Mouse (Mus musculus): ENCODE measurements around the gene Pkn1. TPM values are rescaled to one million over a fixed set of nuclear protein-coding genes. Genes with fewer than 3 reads are reported as not detected.

Pkn1 gene
- polyA plus RNA-seq (2016; fragmentation: Nextera tagmentation; extraction: Ambion mirVana), result 37.1 and 38.0 TPM in 2 replicates

- under 1% methylated on average over 67 of the region's 85 CpGs for WGBS
- peaks cover 25% of the 10 kb centered on the region for H3K4me1 ChIP-seq
- ATAC-seq (ENCODE audit: low FRiP score), result peak; percentile 94
- H3K9ac ChIP-seq, result peak within 1 kb of the TSS; percentile 90
- no peaks in the 10 kb centered on the region for H3K9me3 ChIP-seq
- H3K27ac ChIP-seq, result peak within 1 kb of the TSS; percentile 71
- H3K4me3 ChIP-seq (replicated peaks), result peak within 1 kb of the TSS; percentile 91
- no peaks in the 10 kb centered on the region for H3K27me3 ChIP-seq
- peak within 1 kb of the TSS; percentile 95 for H3K4me2 ChIP-seq
- no peaks in the 10 kb centered on the region for H3K36me3 ChIP-seq (replicated peaks)
These were observed at the start of gene Pkn1 for GRCm38 (mm10) chr8:83698661-83699453. Gene Pkn1 (minus strand): TSS chr8:83699179.

- no peak for ATAC-seq (ENCODE audit: low FRiP score)
- no peak overlapping the region for H3K27ac ChIP-seq
- WGBS, result 58% methylated on average over 3 of the region's 3 CpGs
- H3K9me3 ChIP-seq, result no peaks in the 10 kb centered on the region
- H3K4me1 ChIP-seq, result peaks cover 29% of the 10 kb centered on the region
- H3K4me2 ChIP-seq, result no peak overlapping the region
- H3K36me3 ChIP-seq (replicated peaks), result no peaks in the 10 kb centered on the region
- no peak overlapping the region for H3K4me3 ChIP-seq (replicated peaks)
- peaks cover 46% of the 10 kb centered on the region for H3K27me3 ChIP-seq
- no peak overlapping the region for H3K9ac ChIP-seq
These were observed 49.7 kb upstream of the Pkn1 start for GRCm38 (mm10) chr8:83748708-83749107.

- H3K27me3 ChIP-seq, result peaks cover 50% of the 10 kb centered on the region
- peaks cover 29% of the 10 kb centered on the region for H3K4me1 ChIP-seq
- H3K36me3 ChIP-seq (replicated peaks), result no peaks in the 10 kb centered on the region
- H3K4me2 ChIP-seq, result peak overlapping the region; percentile 68
- peak; percentile 71 for ATAC-seq (ENCODE audit: low FRiP score)
- H3K27ac ChIP-seq, result 0 out of 2 replicates have a peak overlapping the region, but pooled peaks have one; percentile 47
- H3K4me3 ChIP-seq (replicated peaks), result peak overlapping the region; percentile 35
- H3K9ac ChIP-seq, result peak overlapping the region; percentile 44
- WGBS, result 3% methylated on average over 28 of the region's 28 CpGs
- no peaks in the 10 kb centered on the region for H3K9me3 ChIP-seq
These were observed 48.8 kb upstream of the Pkn1 start for GRCm38 (mm10) chr8:83747661-83748346.

GRCm38 (mm10) chr8:83744070-83744469 is 45.1 kb upstream of the Pkn1 start:
- ATAC-seq (ENCODE audit: low FRiP score), result no peak
- Histone ChIP-seq H3K36me3 (replicated peaks) (no peaks in the 10 kb centered on the region), H3K9me3 (no peaks in the 10 kb centered on the region), H3K4me1 (peaks cover 25% of the 10 kb centered on the region), H3K27me3 (peaks cover 81% of the 10 kb centered on the region), H3K4me2 (no peak overlapping the region), H3K9ac (no peak overlapping the region), H3K27ac (no peak overlapping the region), H3K4me3 (replicated peaks) (no peak overlapping the region)
- 81% methylated on average over 4 of the region's 4 CpGs for WGBS

- WGBS, result 91% methylated on average over 6 of the region's 6 CpGs
- no peak for ATAC-seq (ENCODE audit: low FRiP score)
- H3K27me3 ChIP-seq, result peaks cover 75% of the 10 kb centered on the region
- peaks cover 18% of the 10 kb centered on the region for H3K4me1 ChIP-seq
- no peak overlapping the region for H3K4me2 ChIP-seq
- no peak overlapping the region for H3K4me3 ChIP-seq (replicated peaks)
- no peak overlapping the region for H3K9ac ChIP-seq
- H3K9me3 ChIP-seq, result no peaks in the 10 kb centered on the region
- no peak overlapping the region for H3K27ac ChIP-seq
- H3K36me3 ChIP-seq (replicated peaks), result no peaks in the 10 kb centered on the region
These were observed 44.0 kb upstream of the Pkn1 start for GRCm38 (mm10) chr8:83742968-83743367.

GRCm38 (mm10) chr8:83741849-83742655 is 43.1 kb upstream of the Pkn1 start:
- peaks cover 15% of the 10 kb centered on the region for H3K4me1 ChIP-seq
- H3K9ac ChIP-seq, result no peak overlapping the region
- peak overlapping the region; percentile 86; the same call in 1 of the 2 replicates for H3K4me2 ChIP-seq
- peaks cover 68% of the 10 kb centered on the region for H3K27me3 ChIP-seq
- no peak overlapping the region; the same call in 1 of the 2 replicates for H3K4me3 ChIP-seq (replicated peaks)
- H3K27ac ChIP-seq, result no peak overlapping the region
- 75% methylated on average over 19 of the region's 19 CpGs for WGBS
- no peaks in the 10 kb centered on the region for H3K36me3 ChIP-seq (replicated peaks)
- peaks cover 5% of the 10 kb centered on the region; the same call in 1 of the 2 replicates for H3K9me3 ChIP-seq
- no peak for ATAC-seq (ENCODE audit: low FRiP score)

DNA sequence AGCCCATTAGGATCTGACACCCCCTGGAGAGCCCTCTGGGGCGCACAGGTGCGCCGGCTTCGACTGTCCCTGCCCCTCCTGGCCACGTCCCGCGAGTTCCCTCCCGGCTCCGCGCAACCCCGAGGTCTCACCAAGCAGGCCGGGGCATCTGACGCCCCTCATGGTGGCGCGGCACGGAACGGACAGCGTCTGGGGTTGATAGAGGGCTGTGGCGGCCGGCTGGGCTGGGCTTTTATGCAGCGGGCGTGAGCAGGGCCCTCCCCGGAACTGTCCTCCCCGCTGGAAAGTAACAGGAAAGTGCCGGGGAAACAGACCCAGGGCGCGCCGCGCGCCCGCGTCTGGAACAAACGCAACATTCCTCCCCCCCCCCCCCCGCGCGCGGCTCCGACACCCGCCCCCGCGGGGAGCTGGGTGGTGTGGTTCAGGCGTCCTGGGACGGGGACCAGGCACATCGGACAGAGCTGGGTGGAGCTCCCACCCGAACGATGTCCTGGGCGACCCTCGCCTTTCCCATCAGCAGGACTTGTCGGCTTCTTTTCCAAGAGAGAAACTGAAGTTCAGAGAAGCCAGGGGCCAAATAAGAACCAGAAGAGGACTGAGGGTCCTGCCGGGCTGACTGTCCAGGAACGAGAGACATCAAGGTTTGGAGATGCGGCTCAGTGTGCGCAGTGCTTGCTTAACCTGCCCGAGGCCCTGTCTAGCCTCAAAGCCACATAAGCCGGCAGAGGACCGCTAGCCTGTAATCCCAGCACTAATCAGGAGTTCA is 42.2 kb upstream of the Pkn1 start, which contains the start of gene Adgre5:
Adgre5 (minus strand) TSS at position 351 of the 766 bp plus-strand sequence.
- WGBS, result under 1% methylated on average over 51 of the region's 56 CpGs
- Histone ChIP-seq H3K9me3 (peaks cover 6% of the 10 kb centered on the region; the same call in 1 of the 2 replicates), H3K4me1 (peaks cover 15% of the 10 kb centered on the region), H3K36me3 (replicated peaks) (no peaks in the 10 kb centered on the region), H3K27me3 (peaks cover 62% of the 10 kb centered on the region), H3K27ac (no peak within 1 kb of the TSS), H3K9ac (peak within 1 kb of the TSS; percentile 51), H3K4me3 (replicated peaks) (peak within 1 kb of the TSS; percentile 48), H3K4me2 (peak within 1 kb of the TSS; percentile 86)
- peak; percentile 64; the same call in 1 of the 2 replicates for ATAC-seq (ENCODE audit: low FRiP score)

GRCm38 (mm10) chr8:83740586-83740975 is 41.6 kb upstream of the Pkn1 start:
- Histone ChIP-seq H3K9ac (peak overlapping the region; percentile 51), H3K27ac (no peak overlapping the region), H3K9me3 (peaks cover 6% of the 10 kb centered on the region; the same call in 1 of the 2 replicates), H3K27me3 (peaks cover 59% of the 10 kb centered on the region), H3K4me1 (peaks cover 15% of the 10 kb centered on the region), H3K4me2 (peak overlapping the region; percentile 86), H3K4me3 (replicated peaks) (peak overlapping the region; percentile 48), H3K36me3 (replicated peaks) (no peaks in the 10 kb centered on the region)
- 19% methylated on average over 3 of the region's 3 CpGs for WGBS
- ATAC-seq (ENCODE audit: low FRiP score), result no peak; the same call in 1 of the 2 replicates

DNA sequence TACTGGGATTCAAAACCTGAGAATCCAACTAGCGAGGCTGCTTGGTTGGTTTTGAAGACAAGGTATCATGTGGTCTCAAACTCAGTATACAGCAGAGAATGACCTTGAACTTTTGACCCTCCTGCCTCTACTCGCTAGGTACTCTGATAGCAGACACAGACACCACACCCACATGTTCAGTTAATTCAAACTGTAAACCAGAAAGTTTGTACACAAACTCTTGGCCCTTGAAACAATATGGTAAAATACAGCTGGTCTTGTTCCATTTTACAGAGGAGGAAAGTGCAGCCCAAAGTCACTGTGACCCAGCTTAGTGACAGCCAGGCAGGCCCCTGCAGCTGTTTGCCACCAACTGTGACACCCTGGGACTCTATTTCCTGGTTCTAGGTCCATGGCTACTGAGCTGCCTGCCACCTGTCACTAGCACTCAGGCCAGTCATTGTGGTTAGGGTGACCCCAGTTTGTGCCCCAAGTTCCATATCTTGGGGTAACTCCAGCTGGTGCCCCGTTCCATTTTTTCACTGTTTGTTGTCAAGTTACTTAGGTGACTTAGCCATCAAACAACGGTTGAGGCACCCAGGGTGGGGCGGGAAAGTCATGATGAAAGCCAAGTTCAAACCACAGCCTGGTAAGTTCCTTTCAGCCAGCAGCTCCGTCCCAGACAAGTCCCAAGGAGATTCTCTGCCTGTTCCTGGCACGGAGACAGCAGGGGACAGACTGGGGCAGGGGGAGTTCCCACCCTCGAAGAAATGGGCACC is 40.9 kb upstream of the Pkn1 start:
- peaks cover 6% of the 10 kb centered on the region; the same call in 1 of the 2 replicates for H3K9me3 ChIP-seq
- H3K27ac ChIP-seq, result no peak overlapping the region
- peaks cover 15% of the 10 kb centered on the region for H3K4me1 ChIP-seq
- H3K36me3 ChIP-seq (replicated peaks), result no peaks in the 10 kb centered on the region
- WGBS, result 42% methylated on average over 8 of the region's 8 CpGs
- no peak overlapping the region for H3K4me3 ChIP-seq (replicated peaks)
- H3K27me3 ChIP-seq, result peaks cover 55% of the 10 kb centered on the region
- H3K9ac ChIP-seq, result no peak overlapping the region
- ATAC-seq (ENCODE audit: low FRiP score), result no peak
- 0 out of 2 replicates have a peak overlapping the region, but pooled peaks have one; percentile 86 for H3K4me2 ChIP-seq

- Histone ChIP-seq H3K4me3 (replicated peaks) (no peak overlapping the region), H3K27ac (no peak overlapping the region), H3K36me3 (replicated peaks) (no peaks in the 10 kb centered on the region), H3K9me3 (peaks cover 6% of the 10 kb centered on the region; the same call in 1 of the 2 replicates), H3K4me1 (peaks cover 15% of the 10 kb centered on the region), H3K9ac (no peak overlapping the region), H3K4me2 (no peak overlapping the region), H3K27me3 (peaks cover 49% of the 10 kb centered on the region)
- WGBS, result 80% methylated on average over 10 of the region's 10 CpGs
- no peak for ATAC-seq (ENCODE audit: low FRiP score)
These were observed 40.2 kb upstream of the Pkn1 start for GRCm38 (mm10) chr8:83738949-83739710.

All from forebrain, embryonic 12.5 days (tissue).